Mouse (Mus musculus): ENCODE measurements around the gene Gfod1.

Gfod1 gene

DNA sequence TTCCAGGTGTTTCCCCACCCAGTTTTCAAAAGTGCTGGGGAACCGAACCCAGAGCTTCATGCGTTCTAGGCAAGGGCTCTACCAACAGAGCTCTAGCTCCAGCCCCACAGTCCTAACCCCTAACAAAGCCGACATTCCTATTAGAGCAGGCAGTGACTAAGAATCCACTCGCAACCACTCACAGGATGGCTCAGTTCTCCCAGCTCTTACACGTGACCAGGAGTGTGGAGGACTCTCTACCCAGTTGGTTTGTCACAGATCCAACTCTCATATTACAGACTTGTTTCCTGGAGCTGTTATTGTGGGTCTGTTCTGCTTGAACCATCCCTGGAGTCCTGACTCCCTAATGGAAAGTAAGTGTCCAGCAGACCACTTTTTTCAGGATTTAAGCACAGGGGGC, 40.3 kb downstream of the Gfod1 start:
- DNase-seq (ENCODE audit: low spot score), result no peak

DNA sequence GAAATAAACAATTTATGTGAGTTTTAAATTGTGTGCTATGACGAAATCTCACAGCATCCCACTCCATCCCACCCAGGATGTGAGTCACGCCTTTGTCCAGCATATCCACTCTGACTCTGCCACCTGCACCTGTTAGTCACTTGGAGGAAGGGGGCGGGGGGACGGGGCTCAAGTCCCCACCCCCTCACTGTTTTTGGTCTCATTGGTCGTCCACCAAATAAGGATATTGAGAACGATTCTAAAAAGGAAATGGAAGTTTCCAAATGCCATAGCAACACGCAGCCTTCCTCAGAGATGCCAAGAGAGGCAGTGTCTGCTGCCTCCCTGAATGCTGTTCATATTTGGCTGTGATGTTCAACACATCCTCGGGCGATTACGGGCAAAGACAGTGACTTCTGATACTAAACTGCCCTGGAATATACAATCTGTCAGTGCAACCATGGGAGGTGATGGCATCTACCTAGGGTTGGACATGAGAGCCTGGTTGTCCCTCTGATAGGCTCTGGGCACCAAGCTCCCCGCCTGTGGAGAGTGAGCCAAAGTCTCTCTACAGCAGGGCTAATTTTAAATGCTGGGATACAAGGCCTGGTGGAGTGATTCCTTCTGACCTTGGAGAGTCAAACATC, 41.7 kb downstream of the Gfod1 start:
- no peak for DNase-seq (ENCODE audit: low spot score)

DNA sequence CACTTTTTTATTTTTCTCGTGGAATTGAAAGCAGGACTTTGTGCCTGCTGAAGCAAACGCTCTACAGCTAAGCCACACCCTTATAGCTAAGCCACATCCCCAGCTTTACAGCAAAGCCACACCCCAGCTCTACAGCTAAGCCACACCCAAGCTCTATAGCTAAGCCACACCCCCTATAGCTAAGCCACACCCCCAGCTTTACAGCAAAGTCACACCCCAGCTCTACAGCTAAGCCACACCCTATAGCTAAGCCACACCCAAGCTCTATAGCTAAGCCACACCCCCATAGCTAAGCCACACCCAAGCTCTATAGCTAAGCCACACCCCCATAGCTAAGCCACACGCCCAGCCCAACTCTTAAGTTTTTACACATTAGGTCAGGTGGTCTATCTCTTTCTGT, 42.7 kb downstream of the Gfod1 start:
- DNase-seq (ENCODE audit: low spot score), result no peak

DNA sequence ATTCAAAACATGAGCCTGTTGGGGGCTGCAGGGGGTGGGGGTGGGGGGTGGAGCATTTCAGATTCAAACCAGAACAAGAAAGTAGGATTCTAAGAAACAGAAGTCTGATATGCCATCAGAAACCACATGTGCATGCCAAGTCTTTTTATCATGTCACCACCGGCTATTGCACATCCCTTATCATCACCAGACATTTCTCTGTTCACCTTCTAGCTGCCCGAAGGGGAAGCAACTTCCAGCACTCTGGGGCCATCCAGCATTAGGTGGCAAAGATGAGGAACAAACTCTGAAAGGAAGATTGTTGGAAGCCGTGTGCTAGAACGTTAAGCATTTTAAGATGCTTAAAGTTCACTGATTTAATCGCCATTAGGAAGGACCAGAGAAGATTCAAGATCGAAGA, 43.2 kb downstream of the Gfod1 start:
- DNase-seq (ENCODE audit: low spot score), result no peak

DNA sequence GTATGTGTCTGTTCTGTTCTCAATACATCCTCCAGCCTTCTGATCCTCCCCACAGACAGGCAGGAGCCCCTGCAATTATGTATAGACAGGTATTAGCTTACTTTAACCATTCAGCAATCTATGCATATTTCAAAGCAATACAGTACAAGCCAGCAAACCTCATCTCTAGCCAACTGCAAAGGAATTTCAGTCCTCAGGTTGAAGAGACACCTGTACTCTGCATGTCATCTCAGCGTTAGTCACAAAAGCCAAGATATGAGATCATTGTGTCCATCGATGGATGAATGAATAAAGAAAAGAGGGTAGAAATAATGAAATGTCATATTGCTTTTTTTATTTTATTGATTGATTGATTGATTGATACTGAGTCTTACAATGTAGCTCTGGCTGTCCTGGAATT, 47.5 kb downstream of the Gfod1 start:
- DNase-seq (ENCODE audit: low spot score), result no peak

DNA sequence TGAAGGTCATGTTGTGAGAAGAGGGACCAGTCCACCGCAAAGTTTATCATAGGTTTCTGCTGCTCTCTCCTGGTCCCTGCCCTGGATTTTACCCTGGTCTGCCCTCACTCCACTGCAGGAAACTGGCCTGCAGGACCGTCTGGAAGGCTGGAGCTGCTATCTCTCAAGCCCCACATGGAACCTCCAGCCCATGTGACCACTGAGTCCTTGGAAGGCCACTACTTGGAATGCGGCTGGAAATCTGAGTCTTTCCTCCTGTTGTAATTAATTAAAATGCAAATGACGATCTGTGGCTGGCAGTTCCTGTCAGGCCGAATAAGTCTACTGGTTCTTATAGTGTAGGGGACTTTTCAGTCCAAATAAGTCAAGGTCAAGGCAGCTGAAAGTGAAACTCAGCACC, 50.4 kb downstream of the Gfod1 start:
- DNase-seq (ENCODE audit: low spot score), result no peak

DNA sequence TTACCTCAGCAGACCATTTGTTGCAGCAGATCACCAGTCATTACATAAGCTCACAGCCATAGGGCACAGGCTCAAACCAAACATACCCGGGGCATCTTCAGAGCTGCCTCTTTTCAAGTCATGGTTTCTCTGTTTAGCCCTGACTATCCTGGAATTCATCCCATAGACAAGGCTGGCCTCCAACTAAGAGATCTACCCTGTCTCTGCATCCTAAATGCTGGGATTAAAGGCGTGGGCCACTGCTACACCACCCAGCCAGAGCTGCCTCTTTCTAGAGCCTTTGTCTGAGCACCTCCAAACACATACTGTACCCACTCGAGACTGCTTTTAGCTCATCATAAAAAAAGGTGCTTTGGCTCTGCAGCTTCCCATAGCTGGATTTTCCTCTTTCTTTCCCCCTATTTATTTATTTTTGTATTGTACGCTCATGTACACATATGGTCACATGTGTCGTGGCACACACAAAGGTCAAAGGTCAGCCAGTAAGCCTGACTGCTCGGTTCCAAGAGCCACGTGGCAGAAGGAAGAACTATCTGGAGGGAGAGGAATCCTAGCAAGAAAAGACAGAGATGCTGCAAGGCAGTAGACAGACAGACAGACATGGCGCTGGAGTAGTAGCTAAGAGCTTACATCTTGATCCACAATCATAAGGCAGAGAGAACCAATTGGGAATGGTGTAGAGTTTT, 51.7 kb downstream of the Gfod1 start:
- no peak for DNase-seq (ENCODE audit: low spot score)

DNA sequence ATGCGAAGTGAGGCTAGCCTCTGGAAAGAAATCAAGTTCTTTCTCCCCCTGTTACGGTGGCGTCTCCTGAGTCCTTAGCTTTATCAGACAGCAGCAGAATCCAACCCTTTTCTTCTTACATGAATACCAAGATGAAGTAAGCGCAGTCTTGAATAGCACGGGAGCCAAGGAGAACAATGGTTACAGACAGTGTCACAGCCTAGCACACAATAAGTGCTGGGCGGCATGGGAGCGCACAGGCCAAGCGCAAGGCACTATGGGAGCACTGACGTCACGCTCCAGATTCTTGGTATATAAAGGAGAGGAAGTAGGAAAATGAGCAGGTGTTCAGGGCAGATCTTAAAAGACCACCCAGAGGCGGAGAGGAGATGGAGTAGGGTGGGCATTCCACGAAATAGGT, 52.6 kb downstream of the Gfod1 start:
- no peak for DNase-seq (ENCODE audit: low spot score)

DNA sequence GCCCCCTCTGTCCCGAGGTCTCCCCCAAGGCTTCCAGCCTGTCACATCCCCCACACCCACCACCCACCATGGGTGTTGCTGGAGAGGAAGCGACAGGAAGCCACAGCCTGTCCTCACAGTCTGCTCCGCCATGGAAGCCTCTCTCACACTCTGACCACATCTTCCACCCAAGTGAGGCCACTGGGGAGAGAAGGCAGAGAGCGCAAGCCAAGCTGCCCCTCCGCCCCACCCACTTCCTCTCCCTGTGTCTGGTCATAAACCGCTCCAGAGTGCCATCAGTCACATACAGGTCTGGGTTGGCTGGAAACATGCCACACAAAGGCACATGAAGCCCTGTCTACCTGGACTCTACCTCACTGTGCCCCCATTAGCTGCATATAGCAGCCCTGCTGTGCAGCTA, 53.3 kb downstream of the Gfod1 start:
- no peak for DNase-seq (ENCODE audit: low spot score)

DNA sequence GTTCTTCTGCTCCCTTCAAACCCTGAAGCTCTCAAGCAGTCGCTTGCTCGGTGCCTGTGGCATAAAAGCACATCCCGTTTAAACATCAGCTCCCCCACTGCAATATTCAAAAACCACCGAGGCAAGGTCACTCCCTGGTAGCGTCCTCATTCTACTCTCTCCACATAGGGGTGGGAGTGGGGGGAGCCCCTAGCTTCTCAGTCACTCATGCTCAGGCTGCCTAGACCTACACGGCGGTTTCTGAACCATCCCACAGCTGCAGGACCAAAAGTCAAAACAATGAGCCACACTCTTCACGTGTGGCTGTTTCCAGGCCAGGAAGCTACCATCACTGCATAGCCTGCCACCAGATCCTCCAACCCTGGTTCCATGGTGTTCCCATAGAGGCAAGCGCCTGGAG, 53.9 kb downstream of the Gfod1 start:
- DNase-seq (ENCODE audit: low spot score), result no peak

DNA sequence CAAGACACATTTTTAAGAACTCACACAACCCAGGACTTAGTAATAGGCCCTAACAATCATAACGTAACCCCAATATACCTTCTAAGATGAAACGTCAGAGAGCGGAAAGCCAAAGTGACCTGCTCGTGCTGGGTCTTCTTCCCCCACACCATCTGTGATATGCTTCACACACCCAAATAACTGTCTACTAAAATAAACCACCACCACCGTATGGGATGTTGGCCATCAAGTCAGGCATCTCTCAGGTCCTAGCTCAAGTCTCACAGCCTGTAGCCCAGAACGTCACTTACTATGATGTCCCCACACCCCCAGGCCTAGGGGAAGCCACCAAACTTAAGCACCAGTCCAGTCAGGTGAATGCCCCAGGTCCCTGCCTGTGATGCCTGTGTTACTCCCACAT, 55.6 kb downstream of the Gfod1 start:
- DNase-seq (ENCODE audit: low spot score), result no peak

DNA sequence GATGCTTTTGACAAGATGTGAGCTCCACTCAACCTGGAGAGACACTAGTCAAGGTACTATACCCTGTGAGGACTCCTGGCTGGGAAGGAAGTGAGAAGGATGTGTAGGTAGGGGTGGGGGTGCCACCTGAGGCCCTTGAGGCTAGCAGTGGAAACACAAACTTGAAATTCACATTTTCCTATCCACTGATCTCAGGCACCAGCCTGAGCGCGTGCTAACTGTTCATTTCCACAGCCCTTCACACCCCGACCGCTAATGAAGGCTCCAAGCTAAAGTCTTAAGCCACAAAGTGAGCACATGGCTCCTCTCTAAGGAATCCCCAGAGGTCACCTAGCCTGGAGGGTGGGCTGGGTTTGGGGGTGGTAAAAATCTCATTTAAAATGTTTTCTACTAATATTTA, 57.1 kb downstream of the Gfod1 start:
- DNase-seq (ENCODE audit: low spot score), result no peak

DNA sequence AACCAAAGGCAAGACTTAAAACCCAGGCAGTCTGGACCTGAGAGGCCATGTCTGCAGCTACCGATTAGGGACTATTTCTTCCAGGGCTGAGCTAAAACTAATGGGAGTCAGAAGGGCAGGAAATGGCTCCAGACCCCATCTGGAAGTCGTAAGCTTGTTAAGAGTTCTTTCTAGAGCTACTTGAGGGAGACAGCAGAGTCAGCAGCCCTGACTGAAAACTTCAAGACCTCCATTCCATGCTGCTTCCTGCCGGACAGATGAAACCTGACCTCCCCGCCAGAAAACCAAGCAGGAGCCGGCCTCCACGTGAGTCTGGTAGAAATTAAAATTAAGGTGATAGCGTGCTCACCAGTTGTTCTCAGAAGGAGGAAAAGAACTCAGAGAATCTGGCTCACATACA, 60.2 kb downstream of the Gfod1 start:
- peak; percentile 48 for DNase-seq (ENCODE audit: low spot score)

DNA sequence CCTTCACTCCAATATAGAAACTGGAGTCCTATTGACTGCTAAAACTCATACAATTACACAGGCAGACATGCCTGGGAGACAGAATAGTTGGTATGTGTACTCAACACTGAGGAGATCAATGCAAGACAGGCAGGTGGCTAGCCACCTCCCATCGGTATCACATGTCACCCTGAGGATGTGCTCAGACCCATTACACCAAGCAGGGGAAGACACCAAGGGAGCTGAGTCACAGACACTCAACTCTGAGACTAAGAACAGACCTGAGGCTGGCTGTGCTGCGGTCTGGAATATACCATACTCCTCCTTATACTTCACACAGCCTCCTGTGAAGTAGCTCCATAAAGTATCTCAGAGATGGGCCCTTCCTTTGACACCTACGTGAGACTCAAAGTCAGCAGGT, 60.7 kb downstream of the Gfod1 start:
- no peak for DNase-seq (ENCODE audit: low spot score)

DNA sequence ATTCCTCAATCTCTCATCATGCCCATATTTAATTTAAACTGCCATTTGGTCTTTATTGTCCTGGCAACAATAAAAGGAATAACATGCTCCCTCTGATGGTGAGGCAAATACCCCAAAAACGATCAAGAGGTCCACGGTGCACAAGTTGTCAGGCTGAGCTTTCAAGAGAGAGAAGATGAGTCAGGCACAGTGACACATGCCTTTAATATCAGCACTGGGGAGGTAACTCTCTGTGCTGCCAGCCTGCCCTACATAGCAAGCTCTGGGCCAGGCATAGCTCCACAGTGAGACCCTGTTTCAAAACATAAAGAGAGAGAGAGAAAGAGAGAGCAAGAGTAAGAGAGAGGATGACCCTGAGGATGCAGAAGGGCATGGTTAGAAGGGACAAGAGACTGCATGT, 62.2 kb downstream of the Gfod1 start:
- DNase-seq (ENCODE audit: low spot score), result no peak

DNA sequence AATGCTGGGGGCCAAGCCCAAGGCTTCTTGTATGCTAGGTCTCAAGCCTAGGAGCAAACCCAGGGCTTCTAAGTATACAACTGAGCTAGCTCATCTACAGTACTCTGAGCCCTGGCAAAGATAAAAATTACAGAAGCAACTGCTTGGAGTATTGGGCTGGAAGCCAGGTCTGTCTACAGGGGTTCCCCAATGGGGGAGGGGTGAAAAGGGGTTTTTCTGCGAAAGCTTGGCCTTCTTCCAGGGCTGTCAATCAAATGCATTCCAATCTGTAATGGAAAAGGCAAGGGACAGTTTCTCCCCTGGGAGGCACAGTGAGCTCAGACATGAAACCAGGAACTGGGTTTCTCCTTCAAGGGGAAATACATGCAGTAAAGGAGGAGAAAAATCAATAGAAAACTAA, 62.9 kb downstream of the Gfod1 start:
- DNase-seq (ENCODE audit: low spot score), result no peak

DNA sequence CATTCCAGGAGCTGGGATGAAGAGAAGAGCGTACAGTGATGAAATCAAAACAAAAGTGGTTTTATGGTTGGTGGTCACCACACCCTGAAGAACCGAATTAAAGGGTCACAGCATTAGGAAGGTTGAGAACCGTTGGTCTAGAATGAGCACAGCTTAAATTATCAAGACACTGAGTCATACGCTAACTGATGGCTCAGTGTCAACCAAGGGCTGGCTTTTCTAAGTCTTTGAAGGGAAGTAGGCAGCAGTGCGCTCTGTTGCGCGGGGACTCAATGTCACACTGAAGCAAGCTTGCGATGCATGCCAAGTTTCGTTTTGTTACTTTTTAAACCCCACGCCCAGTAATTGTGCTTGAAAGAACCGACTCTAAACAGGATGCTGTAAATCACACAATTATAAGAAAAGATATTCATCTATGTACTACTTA, 64.2 kb downstream of the Gfod1 start:
- DNase-seq (ENCODE audit: low spot score), result no peak

DNA sequence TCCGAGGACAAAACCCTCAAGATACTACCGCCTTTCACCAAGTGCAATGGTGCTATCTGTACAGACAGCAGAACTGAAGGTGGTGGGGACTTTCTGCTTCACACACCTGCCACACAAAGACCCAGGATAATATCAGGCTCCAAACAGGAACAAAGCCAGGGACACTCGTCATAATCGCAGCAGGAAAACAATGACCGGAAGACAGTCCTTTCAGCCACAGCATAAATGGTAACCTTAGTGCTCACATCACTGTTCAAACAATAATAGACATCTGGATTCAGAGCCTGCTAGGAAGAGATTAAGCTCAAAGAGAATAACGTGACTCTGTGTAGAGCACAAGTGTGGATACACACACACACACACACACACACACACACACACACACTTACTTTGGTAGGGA, 67.3 kb downstream of the Gfod1 start:
- no peak for DNase-seq (ENCODE audit: low spot score)

DNA sequence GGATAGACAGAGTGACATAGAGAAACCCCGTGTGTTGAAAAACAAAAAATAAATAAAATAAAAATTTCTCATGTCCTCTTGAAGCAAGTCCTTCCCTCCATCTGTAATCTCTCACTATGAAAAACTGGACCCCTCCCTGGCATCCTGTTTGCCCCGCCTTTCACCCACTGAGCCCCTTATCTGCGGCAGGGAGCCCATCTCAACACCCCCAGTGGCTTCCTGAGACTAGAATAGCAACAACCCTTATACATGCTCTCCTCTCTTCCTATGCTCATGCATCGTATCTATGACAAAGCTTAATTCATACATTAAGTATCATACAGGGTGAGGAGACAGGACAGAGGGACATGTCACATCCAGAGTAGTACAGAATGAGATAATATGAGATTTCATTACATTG, 68.0 kb downstream of the Gfod1 start:
- no peak for DNase-seq (ENCODE audit: low spot score)

DNA sequence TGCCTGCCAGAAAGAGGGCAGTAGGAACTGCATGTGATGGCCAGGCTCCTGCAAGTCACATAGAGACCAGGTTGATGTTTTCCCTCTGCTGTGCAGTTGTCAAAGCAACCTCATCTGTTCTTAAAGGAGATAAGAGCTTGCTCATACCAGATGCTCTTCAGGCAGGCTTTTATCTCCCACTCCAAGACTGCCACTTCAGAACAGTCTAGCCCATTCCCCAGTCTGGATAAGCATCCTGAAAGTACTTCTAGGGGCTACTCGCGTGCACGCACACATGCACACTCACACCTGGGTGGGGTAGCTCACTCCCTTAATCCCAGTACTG, 68.4 kb downstream of the Gfod1 start:
- DNase-seq (ENCODE audit: low spot score), result no peak

DNA sequence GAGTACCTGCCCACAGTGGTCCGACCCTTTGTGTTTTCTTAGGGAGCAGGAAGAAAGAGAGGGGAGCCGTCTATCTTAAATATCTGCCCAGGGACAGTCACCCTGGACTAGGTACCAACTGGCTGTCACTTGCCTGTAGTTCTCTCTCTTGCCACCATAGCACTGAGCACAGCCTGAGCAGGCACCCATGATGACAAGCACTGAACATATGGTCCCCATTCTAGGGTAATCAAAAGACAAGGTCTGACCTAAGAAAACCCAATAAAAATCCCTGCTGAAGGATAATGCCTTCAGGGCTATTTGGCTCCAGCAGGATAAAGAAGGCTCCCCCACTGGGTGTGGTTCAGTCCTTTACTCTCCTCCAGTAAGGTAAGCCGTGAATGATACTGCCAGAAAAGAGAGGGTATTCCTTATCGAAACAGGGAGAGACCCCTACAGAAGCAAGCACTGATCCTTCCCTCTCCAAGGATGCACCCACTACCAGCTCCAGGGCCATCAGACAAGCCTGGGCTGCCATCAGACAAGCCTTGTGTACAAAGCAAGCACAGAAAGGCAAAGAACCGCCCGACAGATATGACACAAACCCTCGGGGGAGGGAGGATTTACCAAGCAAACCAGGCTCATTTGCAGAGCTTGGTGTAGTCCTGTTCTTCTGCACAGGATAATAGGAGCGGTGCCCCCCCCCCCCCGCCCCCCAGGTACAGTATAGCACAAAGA, 68.9 kb downstream of the Gfod1 start:
- no peak for DNase-seq (ENCODE audit: low spot score)

DNA sequence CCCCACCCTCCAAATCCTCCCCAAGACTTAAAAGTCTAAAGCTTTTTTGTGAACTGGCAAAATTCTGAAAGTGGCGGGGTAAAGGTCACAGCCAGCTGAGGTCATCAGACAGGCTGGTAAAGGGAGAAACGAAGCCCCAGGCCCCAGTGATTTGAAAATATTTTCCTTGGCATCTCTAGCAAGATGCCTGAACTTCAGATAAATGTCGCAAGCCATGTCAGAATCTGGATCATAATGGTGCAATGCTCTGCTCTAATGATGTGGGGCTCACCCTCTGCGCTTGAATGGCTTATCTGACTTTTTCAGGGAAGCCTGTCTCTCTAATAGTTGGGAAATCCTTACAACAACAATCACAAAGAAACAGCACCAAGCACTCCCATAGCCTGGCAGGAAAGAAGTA, 70.6 kb downstream of the Gfod1 start:
- DNase-seq (ENCODE audit: low spot score), result no peak

DNA sequence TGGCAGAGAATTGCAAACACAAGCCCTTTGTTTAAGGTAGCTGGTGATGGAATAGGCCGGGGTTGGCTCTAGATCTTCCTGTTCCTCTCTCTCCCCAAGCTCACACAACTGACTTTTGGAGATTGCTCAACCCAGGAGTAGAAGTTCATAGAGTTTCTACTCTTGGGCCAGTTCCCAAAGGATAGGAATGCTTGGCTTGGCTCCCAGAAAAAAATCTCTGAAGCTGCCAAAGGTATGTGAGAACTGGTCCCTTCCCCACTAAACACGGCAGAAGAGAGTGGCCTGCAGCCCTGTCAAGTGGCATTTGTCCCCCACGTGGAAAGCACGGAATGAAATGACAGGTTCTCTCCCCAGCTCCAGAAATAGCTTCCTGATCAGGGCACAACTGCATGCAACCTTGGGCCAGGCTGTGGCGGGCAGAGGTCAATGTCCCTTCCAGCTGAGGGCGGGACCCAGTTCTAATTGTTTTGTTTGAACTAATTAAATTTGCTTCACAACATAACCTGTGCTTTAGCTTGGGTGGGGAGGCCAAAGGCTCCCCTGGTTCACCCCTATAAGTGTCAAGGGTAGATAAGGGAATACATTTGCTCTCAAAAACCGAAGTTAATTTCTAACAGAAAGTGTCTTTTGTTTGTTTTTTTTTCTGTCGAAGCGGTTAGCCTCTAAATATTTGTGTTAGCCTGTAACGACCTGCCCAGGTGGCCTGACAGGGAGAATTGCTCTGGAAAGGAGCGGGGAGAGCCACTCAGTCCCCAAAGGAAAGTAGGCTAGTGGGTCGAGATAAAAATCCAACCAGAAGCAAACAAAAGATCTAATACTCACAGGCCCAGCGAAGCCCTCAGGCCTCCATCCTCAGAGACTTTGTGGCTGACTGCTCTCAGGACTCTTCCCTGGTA, 71.8 kb downstream of the Gfod1 start:
- no peak for DNase-seq (ENCODE audit: low spot score)

All from embryo, embryonic 10.5 days (tissue).